Mouse (Mus musculus): ENCODE data around the gene Arhgap15.

The Arhgap15 gene

DNA sequence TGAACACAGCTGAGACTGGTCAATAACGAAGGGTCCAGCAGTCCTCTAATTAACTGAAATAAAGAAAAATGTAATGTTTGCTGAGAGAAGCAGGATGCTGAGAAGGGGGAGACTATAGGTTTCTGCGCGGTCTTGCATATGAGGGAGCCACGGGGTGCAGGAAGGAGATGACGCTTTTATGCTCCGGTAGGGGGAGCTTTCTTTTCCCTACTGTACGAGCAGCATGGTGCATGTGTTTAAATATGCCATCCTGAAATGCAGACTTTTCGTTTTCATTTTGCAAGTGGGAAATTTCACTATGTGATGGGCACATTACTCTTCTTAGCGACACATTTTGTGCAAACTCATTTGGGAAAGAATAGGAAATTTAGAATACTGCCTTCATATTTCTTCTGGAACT is 442.1 kb downstream of the Arhgap15 start:
- no peak for DNase-seq (ENCODE audit: low spot score)

DNA sequence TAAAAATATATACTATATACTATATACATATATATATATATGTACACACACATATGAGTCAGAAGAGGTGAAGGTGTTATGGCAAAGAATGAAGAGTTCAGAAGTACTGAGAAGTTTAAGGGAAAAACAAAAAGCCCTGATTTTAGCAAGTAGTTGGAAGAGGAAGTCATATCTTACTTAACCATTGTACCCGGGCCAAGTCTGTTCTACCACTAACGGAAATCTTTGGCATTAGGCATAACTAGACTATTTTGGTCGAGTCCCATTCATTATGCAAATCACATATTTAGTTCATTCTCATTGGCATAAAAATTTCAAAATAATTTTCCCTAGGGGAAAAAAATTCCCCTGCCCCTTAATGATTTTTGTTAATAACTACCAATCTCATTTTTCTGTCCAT is 443.4 kb downstream of the Arhgap15 start:
- no peak for DNase-seq (ENCODE audit: low spot score)

- DNase-seq (ENCODE audit: low spot score) = no peak
These were observed 466.9 kb downstream of the Arhgap15 start for GRCm38 (mm10) chr2:44215506-44215905.

DNA sequence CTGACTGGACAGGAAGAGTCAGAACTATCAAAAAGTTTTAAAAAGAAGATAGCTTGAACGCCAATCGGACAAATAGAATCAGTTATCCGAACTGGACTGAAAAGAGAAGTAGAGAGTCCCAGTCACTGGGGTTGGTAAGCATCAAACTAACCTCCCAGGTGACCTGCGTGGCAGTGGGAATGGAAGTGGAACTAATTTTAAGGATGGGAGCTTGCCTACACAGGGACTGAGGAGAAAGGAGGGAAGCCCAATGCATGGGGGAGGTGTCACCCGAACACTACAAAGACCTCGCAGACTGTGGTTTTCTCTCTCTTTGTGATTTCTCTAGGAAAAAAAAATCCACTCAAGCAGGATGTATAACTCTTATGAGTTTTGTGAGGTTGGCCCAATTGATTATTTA is 469.2 kb downstream of the Arhgap15 start:
- DNase-seq (ENCODE audit: low spot score) = no peak

DNA sequence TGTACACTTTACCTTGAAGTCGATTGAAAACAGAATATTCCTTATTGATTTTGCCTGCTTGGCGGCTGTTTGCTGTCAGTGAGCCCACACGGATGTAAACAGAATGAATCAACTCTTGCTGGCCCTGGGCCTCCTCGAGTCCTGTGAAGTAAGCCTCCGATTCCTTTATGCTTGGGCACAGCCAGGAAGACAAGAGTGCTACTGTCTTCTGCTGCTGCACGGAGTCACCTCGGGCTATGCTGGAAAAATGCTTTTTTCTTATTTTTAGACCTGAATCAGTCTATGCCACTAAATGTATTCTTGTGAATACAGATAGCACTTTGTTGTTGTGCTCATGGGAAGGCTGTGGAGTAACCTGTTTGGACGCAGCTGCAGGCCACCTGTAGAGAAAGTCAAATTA is 469.7 kb downstream of the Arhgap15 start:
- DNase-seq (ENCODE audit: low spot score) = no peak

GRCm38 (mm10) chr2:44221686-44222085 is 473.1 kb downstream of the Arhgap15 start:
- DNase-seq (ENCODE audit: low spot score) = no peak

GRCm38 (mm10) chr2:44222176-44222753 is 473.6 kb downstream of the Arhgap15 start:
- DNase-seq (ENCODE audit: low spot score) = no peak

- DNase-seq (ENCODE audit: low spot score) = no peak
These were observed 486.2 kb downstream of the Arhgap15 start for GRCm38 (mm10) chr2:44234856-44235255.

DNA sequence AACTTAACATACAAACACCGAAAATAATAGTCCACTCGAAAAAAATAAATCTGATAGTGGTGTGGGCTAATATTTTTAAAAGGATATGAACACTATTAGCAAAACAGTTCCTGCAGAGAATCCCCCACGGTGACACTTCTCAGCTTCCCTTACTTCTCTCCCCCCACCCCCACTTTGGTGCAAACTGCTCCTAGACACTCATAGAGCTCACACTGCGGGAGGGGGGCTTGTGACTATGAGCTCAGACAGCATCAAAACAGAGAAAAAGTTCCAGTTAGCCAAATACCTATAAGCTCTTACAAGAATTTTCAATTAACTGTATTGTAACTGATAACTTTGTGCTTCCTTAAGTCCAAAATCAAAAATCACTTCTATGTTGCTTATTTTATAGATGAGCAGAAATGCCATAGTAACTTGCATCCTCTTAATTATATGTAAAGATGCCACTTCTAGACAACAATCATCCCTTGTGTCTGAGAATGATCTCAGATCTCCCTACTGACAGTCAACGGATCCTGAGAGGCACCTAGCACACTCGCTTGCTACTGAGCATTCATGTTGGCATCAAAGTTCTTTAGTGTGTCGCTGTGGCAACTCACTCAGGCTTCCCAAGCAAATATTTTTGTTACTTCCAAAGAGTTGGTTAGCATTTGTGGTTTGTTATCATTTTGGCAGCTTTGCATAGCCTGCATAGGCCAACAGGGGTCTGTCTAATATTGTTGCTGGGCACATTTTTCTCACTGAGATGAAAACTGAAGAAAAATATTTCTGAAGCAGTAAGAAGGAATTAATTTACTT is 493.2 kb downstream of the Arhgap15 start:
- DNase-seq (ENCODE audit: low spot score) = no peak

DNA sequence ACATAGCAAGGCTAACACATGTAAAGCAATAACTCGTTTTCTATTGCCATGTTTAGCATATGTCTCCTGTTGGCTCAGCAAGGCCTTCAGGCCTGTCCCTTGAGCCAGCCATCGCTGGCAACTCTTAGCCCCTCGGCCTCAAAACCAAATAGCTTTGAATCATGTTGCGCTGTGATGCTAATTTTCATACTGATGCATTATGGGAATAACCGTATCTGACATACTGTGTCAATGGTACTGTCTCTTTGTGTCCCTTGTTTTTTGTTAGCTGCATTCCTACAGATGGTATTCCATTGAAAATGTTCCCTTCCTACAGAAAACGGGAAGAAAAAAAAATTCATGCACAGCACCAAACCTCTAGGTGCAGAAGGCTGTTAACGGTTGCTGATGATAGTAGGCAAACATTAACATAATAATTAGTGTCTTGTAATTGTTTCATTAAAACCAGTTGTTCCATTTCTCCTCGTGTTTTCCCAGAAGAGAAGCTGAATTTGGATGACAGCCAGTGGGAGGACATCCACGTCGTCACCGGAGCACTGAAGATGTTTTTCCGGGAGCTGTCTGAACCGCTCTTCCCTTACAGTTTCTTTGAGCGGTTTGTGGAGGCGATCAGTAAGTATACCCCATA is 494.1 kb downstream of the Arhgap15 start:
- DNase-seq (ENCODE audit: low spot score) = no peak

- no peak for DNase-seq (ENCODE audit: low spot score)
These were observed 506.7 kb downstream of the Arhgap15 start for GRCm38 (mm10) chr2:44255343-44255742.

DNA sequence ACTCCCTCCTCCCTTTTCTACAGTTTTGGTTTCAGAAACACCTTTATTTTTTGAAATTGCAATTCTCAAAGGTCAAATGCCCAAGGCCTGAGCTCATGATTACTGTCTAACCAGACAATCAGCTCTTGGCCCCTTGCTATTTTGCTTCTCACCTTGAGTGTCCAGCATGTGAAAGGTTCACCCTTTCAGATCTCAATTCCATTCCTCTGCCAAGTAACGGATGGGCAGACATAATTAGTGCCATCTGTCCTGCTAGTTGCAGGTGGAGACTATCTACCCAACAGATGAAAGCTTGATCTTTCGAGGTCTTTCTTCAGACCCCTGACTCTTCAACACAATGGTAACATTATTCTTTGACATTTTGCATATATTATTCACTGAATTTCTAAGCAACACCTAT is 509.3 kb downstream of the Arhgap15 start:
- no peak for DNase-seq (ENCODE audit: low spot score)

DNA sequence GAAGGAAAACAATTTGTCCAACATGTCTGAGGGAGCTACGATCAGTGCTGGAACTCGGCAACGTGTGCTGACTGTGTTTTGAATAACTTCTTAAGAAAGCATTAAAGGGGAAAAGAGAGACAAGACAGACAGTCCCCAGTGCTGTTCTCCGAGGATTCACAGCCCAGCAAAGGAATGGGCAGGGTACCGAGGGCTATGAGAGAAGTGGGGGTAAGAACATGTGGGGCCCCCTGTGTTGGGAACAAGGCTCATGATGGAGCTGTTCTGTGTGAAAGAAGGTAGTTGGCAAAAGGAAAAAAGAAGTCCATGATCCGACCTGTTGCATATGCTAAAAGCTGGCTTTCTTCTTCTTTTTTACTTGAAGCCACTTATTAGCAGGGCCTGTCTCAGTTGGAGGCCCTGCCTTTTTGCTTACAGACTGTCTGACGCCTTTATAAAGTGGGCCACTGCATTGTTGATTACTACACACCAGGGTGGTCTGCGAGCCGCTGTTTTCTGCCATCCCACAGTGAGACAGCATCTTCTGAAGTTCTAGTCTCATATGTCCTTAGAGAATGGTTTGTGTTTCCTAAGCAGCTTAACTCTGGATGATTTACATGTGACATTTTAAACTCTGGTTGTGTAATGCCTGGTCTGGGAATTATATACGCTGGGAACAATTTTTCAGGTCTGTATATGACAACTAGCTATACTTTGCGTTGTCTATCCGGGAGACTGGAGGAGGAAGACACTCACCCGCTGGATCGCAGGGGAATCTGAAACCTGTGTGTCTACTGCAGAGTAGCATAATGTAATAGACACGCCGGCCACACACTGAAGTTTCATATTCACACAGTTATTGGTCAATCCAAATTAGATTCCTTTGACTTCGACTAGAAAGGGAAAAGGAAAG is 523.1 kb downstream of the Arhgap15 start:
- no peak for DNase-seq (ENCODE audit: low spot score)

DNA sequence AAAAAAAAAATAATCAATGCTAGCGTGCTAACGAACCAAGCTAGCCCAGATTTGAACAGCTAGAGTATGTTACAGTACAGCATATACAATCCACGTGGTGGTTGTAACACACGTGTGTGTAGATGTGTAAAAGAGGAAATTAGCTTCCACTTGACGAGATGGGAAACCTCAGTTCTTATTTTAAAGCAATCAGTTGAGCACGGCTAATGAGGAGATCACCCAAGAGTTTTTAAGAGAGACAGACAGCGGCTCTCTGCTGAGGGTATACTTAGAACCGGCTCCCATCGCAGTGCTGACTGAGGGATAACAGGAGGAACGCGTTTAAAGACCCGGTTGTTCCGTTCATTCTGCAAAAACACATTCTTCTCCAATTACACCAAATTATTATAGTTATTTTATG is 524.0 kb downstream of the Arhgap15 start:
- no peak for DNase-seq (ENCODE audit: low spot score)

- DNase-seq (ENCODE audit: low spot score) = no peak
These were observed 525.8 kb downstream of the Arhgap15 start for GRCm38 (mm10) chr2:44274425-44274824.

DNA sequence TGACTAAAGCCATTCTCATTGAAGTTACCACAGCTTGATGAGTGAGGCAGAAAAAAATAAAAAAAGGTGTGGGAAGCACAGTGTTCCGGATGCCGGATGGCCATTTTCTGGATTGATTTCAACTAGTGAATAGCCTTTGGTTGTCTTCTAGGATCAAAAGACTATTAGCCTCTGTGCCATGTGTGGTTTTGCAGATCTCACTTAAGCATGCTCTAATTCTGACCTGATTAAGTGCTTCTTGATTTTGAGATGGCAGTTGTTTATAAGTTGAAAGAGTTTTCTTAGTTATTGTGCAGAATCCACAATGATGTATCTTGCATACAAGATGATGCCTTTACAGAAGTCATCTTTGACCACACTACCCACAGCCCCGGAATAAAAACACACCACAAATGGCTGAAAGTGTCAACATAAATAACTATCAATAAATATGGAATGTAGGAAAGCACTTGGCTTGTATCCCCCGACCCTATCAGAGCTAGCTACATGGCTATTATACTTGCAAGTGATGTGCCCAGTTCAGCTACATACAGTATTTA is 537.6 kb downstream of the Arhgap15 start:
- no peak for DNase-seq (ENCODE audit: low spot score)

DNA sequence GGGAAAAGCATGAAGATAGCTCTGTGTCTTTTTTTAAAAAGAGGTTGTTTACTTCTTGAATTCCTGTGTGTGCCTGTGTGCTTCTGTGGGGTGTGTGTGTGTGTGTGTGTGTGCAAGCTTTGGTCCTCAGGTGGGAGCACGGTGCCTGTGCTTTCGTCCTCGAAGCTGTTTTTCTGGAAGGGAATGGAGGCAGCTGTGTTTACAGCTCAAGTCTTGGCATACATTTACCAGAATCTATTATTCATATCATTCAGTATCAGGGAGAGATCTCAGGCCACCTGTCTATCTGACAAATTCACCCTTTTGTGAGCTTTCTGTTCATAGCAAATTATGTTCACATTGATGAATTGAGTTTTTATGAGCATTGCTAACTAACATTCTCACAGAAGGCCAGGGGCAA is 550.5 kb downstream of the Arhgap15 start:
- no peak for DNase-seq (ENCODE audit: low spot score)

DNA sequence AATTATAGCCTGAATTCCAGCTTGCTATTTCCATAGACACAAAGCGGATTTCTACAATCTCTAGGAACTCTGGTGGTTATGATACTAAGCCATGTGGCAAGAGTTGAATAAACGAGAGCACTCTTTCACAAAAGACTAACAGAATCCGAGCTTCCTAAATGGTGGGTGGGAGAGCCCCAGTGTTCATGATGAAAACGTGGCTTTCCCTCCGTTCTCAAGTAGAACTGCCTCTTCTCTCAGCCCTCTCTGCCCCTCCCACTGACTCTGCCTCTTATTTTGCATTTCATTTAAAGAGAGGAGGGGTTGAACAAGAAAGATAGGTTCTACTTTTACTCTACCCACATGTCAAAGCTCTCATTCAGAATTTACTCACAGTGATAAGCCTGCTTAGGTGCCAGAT is 551.3 kb downstream of the Arhgap15 start:
- no peak for DNase-seq (ENCODE audit: low spot score)

DNA sequence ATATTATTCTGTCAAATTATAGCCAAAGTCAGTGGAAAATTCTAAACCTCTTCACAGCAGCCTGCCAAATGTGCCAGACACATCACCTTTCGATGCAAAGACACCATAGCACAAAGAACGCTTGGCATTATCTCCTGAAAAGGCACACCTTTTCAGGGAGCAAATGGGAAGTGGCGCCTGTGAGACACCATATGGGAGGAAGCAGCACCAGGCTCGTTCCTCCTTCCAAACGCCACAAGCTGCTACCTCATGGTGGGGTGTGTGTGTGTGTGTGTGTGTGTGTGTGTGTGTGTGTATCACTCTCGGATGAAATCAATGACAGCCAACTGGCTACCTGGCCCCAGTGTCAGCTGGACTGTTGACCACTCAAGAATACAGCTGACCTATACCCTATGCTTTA is 551.8 kb downstream of the Arhgap15 start:
- DNase-seq (ENCODE audit: low spot score) = no peak

- DNase-seq (ENCODE audit: low spot score) = no peak
These were observed 555.8 kb downstream of the Arhgap15 start for GRCm38 (mm10) chr2:44304261-44304970.
